Mouse (Mus musculus) forebrain, embryonic 15.5 days (tissue): Measurements from ENCODE around the gene D5Ertd579e. TPM values are rescaled to one million over a fixed set of nuclear protein-coding genes. Genes with fewer than 3 reads are reported as not detected.

Source experiments
- ATAC-seq: fragments of 200-750 bp; cut with Nextera tagmentation; replicated peaks from 2 replicates; pipeline ENCODE4 v1.8.0; 2017; ENCODE audit warnings: mild to moderate bottlenecking, moderate TSS enrichment, moderate library complexity
- H3K27ac ChIP-seq: fragments of 300-500 bp; sonication (generic); replicated peaks from 2 replicates; pipeline ENCODE4 v1.5.1; 2015; ENCODE audit warnings: mild to moderate bottlenecking, inconsistent platforms
- H3K27me3 ChIP-seq: fragments of 300-500 bp; sonication (generic); 2 replicates; pipeline ENCODE4 v1.6.1; 2015; ENCODE audit warnings: inconsistent platforms
- H3K36me3 ChIP-seq: fragments of 300-500 bp; sonication (generic); 2 replicates; pipeline ENCODE4 v1.6.1; 2015; ENCODE audit warnings: mild to moderate bottlenecking, inconsistent platforms
- H3K4me1 ChIP-seq: fragments of 300-500 bp; sonication (generic); 2 replicates; pipeline ENCODE4 v1.6.1; 2015; ENCODE audit warnings: inconsistent platforms
- H3K4me2 ChIP-seq: fragments of 300-500 bp; sonication (generic); replicated peaks from 2 replicates; pipeline ENCODE4 v1.6.1; 2015; ENCODE audit warnings: mild to moderate bottlenecking, inconsistent platforms
- H3K4me3 ChIP-seq: fragments of 300-500 bp; sonication (generic); 2 replicates; pipeline ENCODE4 v1.5.1; 2015; ENCODE audit warnings: mild to moderate bottlenecking, inconsistent platforms
- H3K9ac ChIP-seq: fragments of 300-500 bp; sonication (generic); replicated peaks from 2 replicates; pipeline ENCODE4 v1.6.1; 2015; ENCODE audit warnings: mild to moderate bottlenecking, inconsistent platforms
- H3K9me3 ChIP-seq: fragments of 300-500 bp; sonication (generic); 2 replicates; pipeline ENCODE4 v1.6.1; 2016; ENCODE audit warnings: inconsistent platforms
- WGBS: fragments of 180-500 bp; shearing (Covaris S2); methylation state at CpG from one replicate; pipeline ENCODE4 v1.1.7; 2015; ENCODE audit warnings: mixed read lengths; 5-methylcytosine and 5-hydroxymethylcytosine counted together
- polyA plus RNA-seq: library from polyadenylated mRNA; unstranded; fragments of >200 nt; fragmentation: Nextera tagmentation; extraction: Ambion mirVana; gene quantifications from 2 replicates; pipeline ENCODE4 v1.2.1, GENCODE M21; 2015

D5Ertd579e gene
- polyA plus RNA-seq, 1 experiment from 2014 or later: 35.1 TPM

DNA sequence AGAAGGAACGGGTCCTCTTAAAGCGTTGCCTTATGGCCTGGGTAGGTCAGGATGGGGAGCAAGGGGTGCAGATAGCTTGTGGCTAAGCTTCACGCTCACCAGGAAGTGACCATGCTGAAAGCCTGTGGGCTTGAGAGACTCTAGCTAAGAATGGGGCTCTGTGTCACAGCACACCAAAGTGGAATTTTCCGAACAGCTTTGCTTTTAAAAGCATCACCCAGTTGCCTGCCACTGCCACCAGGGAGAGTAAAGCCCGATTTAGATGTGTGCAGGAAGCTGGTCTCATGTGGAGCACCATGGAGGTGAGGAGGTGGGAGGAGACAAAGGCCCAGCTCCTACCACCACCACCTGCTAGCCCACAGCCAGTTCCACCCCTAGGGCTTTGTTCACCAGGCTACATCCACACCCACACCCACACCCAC is 105.3 kb downstream of the D5Ertd579e start:
- Histone ChIP-seq H3K27me3 (no peaks in the 10 kb centered on the region), H3K4me1 (no peaks in the 10 kb centered on the region), H3K9me3 (no peaks in the 10 kb centered on the region), H3K4me3 (no peak overlapping the region), H3K27ac (no peak overlapping the region), H3K36me3 (no peaks in the 10 kb centered on the region), H3K4me2 (no peak overlapping the region), H3K9ac (no peak overlapping the region)
- ATAC-seq: no peak
- 78% methylated on average over 5 of the region's 5 CpGs for WGBS

DNA sequence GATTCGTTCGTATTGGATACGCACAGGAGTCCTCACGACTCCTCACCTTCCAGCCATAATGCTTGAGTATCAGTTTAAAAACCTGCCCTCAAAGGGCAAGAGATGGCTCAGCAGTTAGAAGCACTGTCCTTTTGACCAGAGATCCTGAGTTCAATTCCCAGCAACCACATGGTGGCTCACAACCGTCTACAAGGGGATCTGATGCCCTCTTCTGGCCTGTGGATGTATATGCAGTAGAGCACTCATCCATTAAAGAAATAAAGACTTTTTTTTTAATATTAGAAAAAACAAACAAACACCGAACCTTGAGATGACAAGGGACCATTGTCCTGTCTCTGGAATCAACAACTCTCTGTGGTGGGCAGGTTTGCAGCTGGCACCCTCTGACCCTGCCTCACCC is 111.5 kb downstream of the D5Ertd579e start:
- Histone ChIP-seq H3K9ac (no peak overlapping the region), H3K36me3 (no peaks in the 10 kb centered on the region), H3K4me3 (no peak overlapping the region), H3K27me3 (no peaks in the 10 kb centered on the region), H3K4me2 (no peak overlapping the region), H3K9me3 (no peaks in the 10 kb centered on the region), H3K4me1 (peaks cover 11% of the 10 kb centered on the region), H3K27ac (no peak overlapping the region)
- ATAC-seq: no peak
- WGBS: 72% methylated on average over 6 of the region's 6 CpGs

DNA sequence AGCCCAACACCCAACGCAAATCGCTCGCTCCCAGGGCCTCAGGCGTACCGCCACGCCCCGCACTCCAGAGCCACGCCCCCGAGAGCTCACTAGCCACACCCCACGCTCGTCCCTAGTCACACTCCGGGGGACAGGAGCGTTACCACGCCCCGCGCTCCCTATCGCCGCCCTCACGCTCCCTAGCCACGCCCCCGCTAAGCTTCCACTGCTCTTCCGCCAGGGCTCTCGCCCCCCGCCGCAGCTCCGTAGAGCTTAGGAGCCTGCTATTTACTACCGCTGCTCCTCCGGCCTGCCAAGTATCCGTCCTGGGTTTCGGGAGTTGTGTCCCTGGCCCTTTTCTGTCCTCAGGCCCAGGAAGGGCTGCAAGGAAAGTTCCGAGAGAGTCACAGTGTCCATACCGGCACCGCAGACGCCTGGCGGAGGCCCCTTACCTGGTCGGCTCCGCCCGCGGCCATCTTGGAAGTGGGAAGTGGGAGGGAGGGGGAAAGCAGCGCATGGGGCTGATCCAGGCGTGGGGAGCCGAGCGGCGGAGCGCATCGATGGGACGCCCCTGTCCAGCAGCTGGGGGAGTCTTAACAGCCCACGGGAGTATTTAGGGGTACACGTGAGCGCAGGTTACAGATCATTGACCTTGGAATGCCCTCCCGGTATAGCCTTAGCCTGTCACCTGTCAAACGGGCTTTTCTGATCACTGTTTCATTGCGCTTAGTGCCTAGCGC is 113.7 kb downstream of the D5Ertd579e start:
- peak; percentile 97 for ATAC-seq
- WGBS: 2% methylated on average over 54 of the region's 54 CpGs
- peak overlapping the region; percentile 92 for H3K27ac ChIP-seq

DNA sequence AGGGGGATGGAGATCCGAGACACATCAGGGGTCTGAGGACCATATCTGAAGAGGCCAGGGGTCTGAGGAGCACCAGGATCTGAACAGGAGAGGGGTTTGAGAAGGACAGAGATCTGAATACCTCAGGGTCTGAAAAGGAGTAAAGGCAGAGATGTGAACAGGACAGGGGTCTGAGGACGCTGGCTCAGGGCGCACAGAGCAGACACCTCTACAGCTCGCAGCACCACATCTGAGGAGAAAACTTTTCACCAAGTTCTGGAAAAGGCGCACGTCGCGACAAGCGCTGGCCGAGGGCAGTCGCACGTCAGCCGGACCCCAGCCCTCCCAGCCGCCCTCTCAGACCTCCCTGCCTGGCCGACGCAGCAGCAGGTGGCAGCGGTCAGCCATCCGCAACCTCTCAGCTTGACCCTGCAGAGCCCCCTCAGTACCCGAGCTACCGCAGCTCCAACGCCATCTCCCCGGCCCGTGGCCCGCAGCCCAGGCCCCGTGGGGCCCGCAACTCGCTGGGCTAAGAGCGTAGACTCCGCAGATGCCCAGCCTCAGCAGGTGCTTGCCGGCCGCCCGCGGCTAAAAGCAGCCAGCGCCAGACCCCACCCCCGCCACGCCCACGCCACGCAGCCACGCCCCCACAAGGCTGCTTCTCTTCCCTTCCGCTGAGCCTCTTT is 114.4 kb downstream of the D5Ertd579e start:
- H3K27me3 ChIP-seq: no peaks in the 10 kb centered on the region
- no peaks in the 10 kb centered on the region for H3K36me3 ChIP-seq
- H3K9me3 ChIP-seq: no peaks in the 10 kb centered on the region
- H3K27ac ChIP-seq: peak overlapping the region; percentile 92
- peak overlapping the region; percentile 97 for H3K4me2 ChIP-seq
- H3K4me3 ChIP-seq: peak overlapping the region; percentile 81
- peaks cover 11% of the 10 kb centered on the region for H3K4me1 ChIP-seq
- WGBS: under 1% methylated on average over 40 of the region's 40 CpGs
- ATAC-seq: peak; percentile 18
- H3K9ac ChIP-seq: peak overlapping the region; percentile 74

More for the DNA sequence above, 113.7 kb downstream of the D5Ertd579e start:
- peak overlapping the region; percentile 74 for H3K9ac ChIP-seq
- peak overlapping the region; percentile 97 for H3K4me2 ChIP-seq
- H3K9me3 ChIP-seq: no peaks in the 10 kb centered on the region
- H3K4me3 ChIP-seq: peak overlapping the region; percentile 81
- peaks cover 11% of the 10 kb centered on the region for H3K4me1 ChIP-seq
- no peaks in the 10 kb centered on the region for H3K27me3 ChIP-seq
- H3K36me3 ChIP-seq: no peaks in the 10 kb centered on the region

DNA sequence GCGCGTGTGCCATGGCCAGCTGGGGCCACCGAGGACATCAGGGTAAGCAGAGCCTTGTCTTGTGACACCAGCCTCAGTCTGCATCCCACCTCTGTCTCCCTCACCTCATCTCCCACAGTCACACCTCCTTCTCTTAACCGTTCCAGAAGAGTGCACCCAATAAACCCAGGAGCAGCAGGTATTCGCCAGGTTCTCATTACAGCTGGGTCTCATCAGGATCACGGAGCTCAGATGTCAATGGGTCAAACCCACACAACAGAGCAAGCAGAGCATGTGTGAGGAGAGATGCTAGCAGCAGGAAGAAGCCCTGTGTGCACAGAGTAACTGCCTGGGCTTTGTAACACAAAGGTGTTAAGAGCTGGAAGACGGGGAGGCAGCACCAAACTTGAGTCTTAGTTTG is 115.9 kb downstream of the D5Ertd579e start:
- Histone ChIP-seq H3K27me3 (no peaks in the 10 kb centered on the region), H3K27ac (no peak overlapping the region), H3K4me2 (no peak overlapping the region), H3K36me3 (no peaks in the 10 kb centered on the region), H3K4me3 (no peak overlapping the region), H3K9me3 (no peaks in the 10 kb centered on the region), H3K4me1 (peaks cover 16% of the 10 kb centered on the region), H3K9ac (no peak overlapping the region)
- no peak for ATAC-seq
- WGBS: 81% methylated on average over 7 of the region's 7 CpGs

DNA sequence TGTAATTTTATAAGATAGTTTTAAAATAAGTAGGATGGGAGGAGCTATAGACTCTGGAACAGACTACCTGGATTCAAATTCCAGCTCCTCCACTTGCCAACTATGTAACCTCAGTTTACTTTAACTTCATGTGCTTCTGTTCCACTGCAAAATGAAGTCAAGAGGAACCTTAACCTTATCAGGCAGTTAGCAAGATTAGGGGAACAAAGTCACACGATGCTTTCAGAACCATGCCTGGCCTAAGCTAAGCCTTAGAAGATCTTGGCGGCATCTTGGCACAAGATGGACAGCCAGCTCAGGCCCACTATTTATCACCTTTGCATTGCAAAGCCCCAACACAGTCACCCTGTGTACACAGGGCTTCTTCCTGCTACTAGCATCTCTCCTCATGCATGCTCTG is 116.8 kb downstream of the D5Ertd579e start:
- no peak for ATAC-seq

DNA sequence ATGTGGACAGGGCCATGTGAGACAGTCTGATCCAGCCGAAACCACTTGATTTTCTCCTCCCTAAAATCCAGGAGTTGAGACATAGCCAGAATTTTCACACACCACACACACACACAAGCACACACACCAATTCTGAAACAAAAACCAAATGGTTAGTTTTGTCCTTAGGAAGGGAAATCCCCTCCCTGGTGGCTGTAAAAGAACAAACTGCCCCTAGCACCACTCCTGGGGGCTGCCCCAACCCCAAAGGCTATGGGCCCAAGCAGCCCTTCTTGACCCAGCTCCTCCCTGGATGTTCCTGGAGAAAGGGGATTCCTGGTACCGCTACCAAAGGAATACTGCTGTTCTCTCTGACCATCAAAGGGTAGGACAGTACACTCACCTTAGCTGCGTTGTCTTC is 119.4 kb downstream of the D5Ertd579e start:
- Histone ChIP-seq H3K9me3 (no peaks in the 10 kb centered on the region), H3K4me2 (no peak overlapping the region), H3K36me3 (no peaks in the 10 kb centered on the region), H3K9ac (no peak overlapping the region), H3K27me3 (no peaks in the 10 kb centered on the region), H3K4me1 (peaks cover 10% of the 10 kb centered on the region), H3K27ac (no peak overlapping the region), H3K4me3 (no peak overlapping the region)
- 91% methylated on average over 3 of the region's 3 CpGs for WGBS
- ATAC-seq: no peak

More for the DNA sequence above, 116.8 kb downstream of the D5Ertd579e start:
- H3K36me3 ChIP-seq: no peaks in the 10 kb centered on the region
- 90% methylated on average over 2 of the region's 2 CpGs for WGBS
- no peak overlapping the region for H3K4me3 ChIP-seq
- no peak overlapping the region for H3K27ac ChIP-seq
- no peaks in the 10 kb centered on the region for H3K9me3 ChIP-seq
- no peaks in the 10 kb centered on the region for H3K27me3 ChIP-seq
- H3K4me2 ChIP-seq: no peak overlapping the region
- H3K4me1 ChIP-seq: peaks cover 16% of the 10 kb centered on the region
- H3K9ac ChIP-seq: no peak overlapping the region

DNA sequence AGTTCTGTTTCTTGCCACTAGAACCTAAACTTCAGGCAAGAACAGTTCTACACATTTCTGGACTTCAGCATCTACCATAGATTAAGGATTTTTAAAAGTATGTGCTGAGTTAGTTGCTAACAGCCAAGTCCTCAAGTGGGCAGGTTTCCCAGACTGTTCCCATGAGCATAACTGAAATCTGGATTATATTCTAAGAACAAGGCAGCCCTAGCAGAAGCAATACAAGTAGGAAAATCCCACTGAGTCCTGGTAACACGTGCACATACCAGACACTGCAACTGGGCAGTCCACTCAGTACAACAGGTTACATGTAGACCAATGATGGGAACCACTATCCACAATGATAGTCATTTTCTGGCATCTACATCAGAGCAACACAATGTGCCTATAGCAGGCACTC is 120.1 kb downstream of the D5Ertd579e start:
- ATAC-seq: no peak
- peaks cover 3% of the 10 kb centered on the region; the same call in 1 of the 2 replicates for H3K36me3 ChIP-seq
- H3K4me2 ChIP-seq: no peak overlapping the region
- H3K4me3 ChIP-seq: no peak overlapping the region
- H3K27ac ChIP-seq: no peak overlapping the region
- peaks cover 4% of the 10 kb centered on the region for H3K4me1 ChIP-seq
- no peaks in the 10 kb centered on the region for H3K9me3 ChIP-seq
- H3K27me3 ChIP-seq: no peaks in the 10 kb centered on the region
- WGBS: 66% methylated on average over 1 of the region's 1 CpGs
- H3K9ac ChIP-seq: no peak overlapping the region

DNA sequence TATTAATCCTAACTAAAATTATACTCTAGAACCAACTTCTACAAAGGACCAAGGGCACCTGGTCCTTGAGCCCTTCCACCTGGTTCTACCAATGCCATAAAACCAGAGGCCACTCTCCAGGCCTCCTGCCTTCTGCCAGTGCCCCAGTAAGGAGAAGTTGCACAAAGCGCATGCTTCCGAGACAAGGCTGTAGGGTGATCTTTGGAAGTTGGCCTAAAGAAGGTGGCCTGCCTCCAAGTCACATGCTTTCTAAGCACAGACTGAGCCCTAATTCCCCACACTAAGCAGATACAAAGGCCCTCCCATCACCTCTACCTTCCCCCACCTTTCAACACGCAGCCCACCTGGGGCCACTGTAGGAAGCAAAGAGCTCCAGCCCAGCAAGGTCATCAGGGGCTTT is 120.6 kb downstream of the D5Ertd579e start:
- 70% methylated on average over 3 of the region's 3 CpGs for WGBS
- Histone ChIP-seq H3K4me2 (no peak overlapping the region), H3K9me3 (no peaks in the 10 kb centered on the region), H3K9ac (no peak overlapping the region), H3K27me3 (no peaks in the 10 kb centered on the region), H3K4me3 (no peak overlapping the region), H3K27ac (no peak overlapping the region), H3K4me1 (peaks cover 4% of the 10 kb centered on the region; the same call in 1 of the 2 replicates), H3K36me3 (peaks cover 3% of the 10 kb centered on the region; the same call in 1 of the 2 replicates)
- ATAC-seq: no peak

DNA sequence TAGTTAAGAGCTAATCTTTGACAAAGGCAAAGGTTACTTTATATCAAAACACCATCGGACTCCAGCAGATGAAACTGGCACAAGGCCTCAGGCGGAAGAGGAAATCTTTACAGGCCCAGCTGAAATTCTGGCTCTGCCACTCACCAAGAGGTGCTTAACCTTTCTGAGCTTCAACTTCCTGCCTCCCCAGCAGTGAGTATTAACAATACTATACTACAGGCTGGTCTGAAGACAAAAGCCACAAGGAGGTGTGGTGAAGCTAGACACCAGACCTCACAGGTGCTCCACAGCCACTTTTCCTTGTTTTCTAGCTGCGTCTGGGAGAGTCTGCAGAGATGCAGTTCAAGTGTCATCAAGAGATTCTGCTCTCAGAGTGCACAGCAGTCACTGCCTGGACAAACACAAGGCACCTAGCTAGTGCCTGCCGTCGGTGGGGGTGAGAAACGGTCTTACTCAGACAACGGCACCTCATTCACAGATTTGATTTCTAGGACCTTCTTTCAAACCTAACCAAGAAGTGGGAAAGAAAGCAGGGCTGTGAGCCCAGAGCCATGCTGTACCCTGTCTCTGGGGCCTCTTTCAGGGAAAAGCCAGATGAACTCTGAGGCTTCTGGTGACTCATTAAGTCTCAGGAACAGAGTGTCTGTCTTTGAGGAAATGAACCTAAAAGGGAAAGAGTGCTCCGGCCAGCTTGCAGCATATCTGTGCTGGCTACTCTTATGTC is 121.5 kb downstream of the D5Ertd579e start:
- no peak for ATAC-seq
- no peak overlapping the region for H3K9ac ChIP-seq

DNA sequence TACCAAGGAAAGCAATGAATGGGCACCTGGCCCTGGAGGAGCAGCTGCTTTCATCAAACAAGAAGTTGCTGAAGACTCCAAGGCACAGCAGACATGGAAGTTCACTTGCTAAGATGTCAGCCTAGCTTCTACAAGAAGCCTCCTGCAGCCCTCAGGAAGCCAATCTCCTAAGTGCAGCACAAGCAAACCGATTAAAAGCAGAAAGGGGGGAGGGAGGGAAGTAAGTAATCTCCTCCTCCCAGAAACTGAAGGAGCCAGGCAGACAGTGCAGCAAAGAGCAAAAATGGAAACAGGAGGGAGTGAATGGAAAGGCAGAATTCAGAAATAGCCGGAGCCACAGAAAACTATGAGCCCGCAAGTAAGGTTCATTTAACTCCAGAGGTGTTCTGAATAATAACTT is 122.5 kb downstream of the D5Ertd579e start:
- Histone ChIP-seq H3K4me2 (no peak overlapping the region), H3K9ac (no peak overlapping the region), H3K36me3 (peaks cover 3% of the 10 kb centered on the region; the same call in 1 of the 2 replicates), H3K27ac (no peak overlapping the region), H3K4me1 (peaks cover 4% of the 10 kb centered on the region; the same call in 1 of the 2 replicates), H3K4me3 (no peak overlapping the region), H3K27me3 (no peaks in the 10 kb centered on the region), H3K9me3 (no peaks in the 10 kb centered on the region)
- no peak for ATAC-seq
- WGBS: 60% methylated on average over 3 of the region's 3 CpGs

More for the DNA sequence above, 121.5 kb downstream of the D5Ertd579e start:
- Histone ChIP-seq H3K27ac (no peak overlapping the region), H3K4me2 (no peak overlapping the region), H3K27me3 (no peaks in the 10 kb centered on the region), H3K4me3 (no peak overlapping the region), H3K9me3 (no peaks in the 10 kb centered on the region), H3K36me3 (peaks cover 3% of the 10 kb centered on the region; the same call in 1 of the 2 replicates), H3K4me1 (peaks cover 4% of the 10 kb centered on the region; the same call in 1 of the 2 replicates)
- 58% methylated on average over 8 of the region's 8 CpGs for WGBS

DNA sequence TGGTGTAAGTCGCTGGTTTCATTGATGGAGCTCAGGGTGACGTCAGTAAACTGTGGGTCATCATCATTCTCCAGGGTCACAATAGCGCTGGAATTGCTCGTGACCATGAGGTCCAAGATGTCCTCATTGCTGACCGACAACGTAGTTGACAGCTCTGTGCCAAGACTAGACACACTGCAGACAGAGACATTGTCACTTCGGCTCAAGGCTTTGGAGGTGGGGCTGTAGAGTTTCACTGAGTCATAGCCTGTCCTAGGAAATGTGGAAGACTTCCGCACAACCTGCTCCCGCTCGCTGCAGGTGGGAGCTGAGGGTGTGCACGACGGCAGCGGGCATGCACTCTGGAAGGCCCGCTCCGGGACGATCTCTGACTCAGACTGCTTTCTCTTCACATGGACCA is 124.5 kb downstream of the D5Ertd579e start:
- Histone ChIP-seq H3K27me3 (no peaks in the 10 kb centered on the region), H3K9ac (no peak overlapping the region), H3K4me1 (peaks cover 8% of the 10 kb centered on the region; the same call in 1 of the 2 replicates), H3K27ac (no peak overlapping the region), H3K4me2 (no peak overlapping the region), H3K9me3 (no peaks in the 10 kb centered on the region), H3K4me3 (no peak overlapping the region), H3K36me3 (peaks cover 3% of the 10 kb centered on the region; the same call in 1 of the 2 replicates)
- ATAC-seq: no peak
- 95% methylated on average over 16 of the region's 16 CpGs for WGBS
